Mouse (Mus musculus) neural tube, embryonic 10.5 days (tissue): ENCODE data around the gene Cntnap2.
A peak's percentile ranks its signal among the peaks of the same experiment; 100 is the strongest.
"Not testable (repeated sequence)": the region's sequence is repeated elsewhere in the genome, so short reads cannot be mapped to it uniquely, and the experiment has no call there.

Source experiments
- DNase-seq: peaks from one replicate; pipeline ENCODE4 v3.0.0-alpha.2; 2017; ENCODE audit warnings: low spot score; ENCODE audit errors: extremely low spot score

The Cntnap2 gene

DNA sequence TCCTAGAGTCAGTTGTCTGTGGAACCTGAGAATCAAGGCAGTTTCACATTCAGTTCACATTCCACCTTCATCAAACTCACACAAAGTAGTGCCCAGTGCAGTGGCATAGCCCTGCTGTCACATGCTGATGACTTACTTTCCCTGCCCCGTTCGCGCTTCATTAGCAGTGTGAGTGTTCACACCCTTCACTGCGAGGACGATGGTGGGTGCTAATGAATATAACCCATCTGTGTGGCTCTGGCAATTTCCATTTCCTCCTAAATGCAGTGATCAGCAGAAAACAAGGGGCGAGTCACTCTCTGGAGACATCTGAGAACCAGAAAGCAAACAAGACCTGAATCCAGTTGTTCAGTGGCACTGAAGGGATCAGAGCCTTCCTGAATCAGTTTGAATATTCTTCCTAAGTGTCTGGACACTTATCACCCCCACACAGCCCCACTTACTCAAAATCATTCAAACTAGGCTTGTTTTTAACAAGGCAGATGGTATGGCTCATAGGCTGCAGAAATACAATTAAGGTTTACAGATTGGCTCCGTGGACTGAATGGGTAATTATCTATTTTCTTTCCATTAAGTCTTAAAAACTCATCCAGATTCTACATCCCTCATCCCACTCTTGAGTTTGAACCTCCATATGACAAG, 2169.6 kb downstream of the Cntnap2 start:
- peak; percentile 23 for DNase-seq

DNA sequence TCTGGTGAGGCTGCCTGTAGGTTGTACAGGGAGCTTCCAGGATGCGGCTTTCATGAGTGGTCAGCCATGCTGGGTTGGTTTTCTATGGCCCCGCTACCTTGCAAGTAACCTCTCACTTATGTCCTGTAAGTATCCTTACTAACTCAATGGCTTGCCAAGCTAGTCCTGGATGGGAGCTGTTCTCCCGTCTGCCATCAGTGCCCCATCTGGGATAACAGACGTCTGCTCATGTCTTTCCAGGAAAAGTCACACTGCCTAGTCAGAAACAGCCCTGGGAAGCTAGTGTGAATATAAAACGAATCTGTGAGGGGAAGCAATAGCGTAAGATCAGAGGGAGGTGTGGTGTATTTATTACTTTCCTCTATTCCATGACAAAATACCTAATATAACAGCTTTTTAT, 2172.4 kb downstream of the Cntnap2 start:
- no peak for DNase-seq

- DNase-seq = peak; percentile 21
Measured at GRCm38 (mm10) chr6:47239376-47239921, 2180.3 kb downstream of the Cntnap2 start.

GRCm38 (mm10) chr6:47241379-47241778, 2182.2 kb downstream of the Cntnap2 start:
- no peak for DNase-seq

DNA sequence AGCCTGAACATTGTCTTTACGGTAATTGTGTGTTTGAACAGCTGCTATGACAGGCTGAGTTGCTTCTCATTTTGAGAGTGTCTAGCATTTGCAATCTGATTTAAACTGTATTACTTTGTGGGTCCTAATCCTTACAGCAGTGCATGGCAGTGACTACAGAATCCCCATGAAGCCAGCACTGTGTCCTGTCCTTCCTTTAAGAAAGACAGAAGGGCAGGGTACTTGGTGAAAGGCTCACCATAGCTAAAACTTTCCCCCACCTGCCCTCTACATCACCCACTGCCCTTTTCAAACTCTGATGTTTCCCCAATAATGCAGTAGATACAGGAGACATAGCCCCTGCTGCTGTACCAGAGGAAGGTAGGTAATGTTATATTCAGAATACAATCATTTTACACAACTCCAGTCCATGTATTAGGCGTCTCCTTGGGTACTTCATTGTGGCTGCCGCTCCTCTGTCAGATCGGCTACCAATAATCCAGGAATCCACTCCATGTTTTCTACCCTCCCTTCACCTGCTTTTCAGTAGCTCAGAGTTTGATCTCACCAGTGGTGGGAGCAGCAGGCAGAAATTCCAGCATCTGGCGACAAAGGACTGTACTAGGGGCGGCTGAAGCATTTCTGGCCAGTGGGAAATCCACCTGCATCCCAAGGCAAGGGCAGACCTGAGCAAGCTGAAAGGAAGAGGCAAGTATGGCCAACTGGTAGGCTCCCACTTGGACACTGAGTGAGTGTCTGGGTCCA, 2184.9 kb downstream of the Cntnap2 start:
- peak; percentile 60 for DNase-seq

- DNase-seq = no peak
Measured at GRCm38 (mm10) chr6:47244642-47245041, 2185.5 kb downstream of the Cntnap2 start.

DNA sequence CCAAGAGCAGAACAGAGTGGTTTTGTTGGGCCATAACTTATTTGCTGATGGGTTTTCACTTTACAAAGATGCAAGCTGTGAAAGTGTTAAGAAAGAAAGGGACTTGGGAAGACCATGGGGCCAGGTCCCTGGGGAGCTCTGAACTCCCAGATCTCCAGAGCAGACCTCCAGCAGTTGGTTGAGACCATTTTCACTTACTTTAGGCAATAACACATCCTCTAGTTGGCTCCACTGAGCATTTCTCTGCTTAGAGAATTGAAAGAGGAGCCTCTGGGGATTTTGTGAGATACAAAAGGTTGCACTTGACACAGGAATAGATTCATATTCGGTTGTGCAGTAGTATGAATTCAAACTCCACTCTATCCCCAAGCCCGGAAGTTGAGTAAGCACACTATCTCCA, 2196.1 kb downstream of the Cntnap2 start:
- DNase-seq = no peak

GRCm38 (mm10) chr6:47256227-47256887, 2197.2 kb downstream of the Cntnap2 start:
- no peak for DNase-seq

DNA sequence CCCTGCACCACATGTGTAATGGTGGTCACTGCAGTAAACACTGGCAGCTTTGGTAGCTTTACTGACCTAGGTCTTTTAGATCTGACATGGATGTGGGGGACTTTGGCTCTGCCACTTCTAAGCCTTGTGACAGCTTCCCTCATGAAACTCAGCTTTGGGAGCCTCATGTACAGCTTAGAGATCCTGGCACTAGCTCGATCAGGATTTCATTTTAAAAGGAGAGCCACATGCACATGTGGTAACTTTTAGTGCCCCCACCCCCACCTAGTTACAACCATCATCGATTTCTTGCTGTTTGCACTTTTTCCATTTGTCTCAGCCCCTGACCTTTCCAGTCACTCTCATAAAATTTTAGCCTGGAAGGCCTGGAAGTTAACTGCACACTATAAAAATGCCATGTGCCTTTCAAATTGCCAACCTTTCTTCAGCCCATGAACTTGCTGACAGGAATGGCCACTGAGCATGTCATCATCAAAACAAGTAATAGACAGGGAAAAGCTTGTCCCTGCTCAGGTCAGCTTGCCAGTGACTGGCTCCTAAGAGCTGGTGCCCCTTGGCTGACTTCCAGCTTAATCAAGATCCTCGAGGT, 2197.9 kb downstream of the Cntnap2 start:
- no peak for DNase-seq

GRCm38 (mm10) chr6:47259626-47260114, 2200.5 kb downstream of the Cntnap2 start:
- DNase-seq = no peak

- no peak for DNase-seq
Measured at GRCm38 (mm10) chr6:47267236-47267635, 2208.1 kb downstream of the Cntnap2 start.

GRCm38 (mm10) chr6:47269455-47269854, 2210.3 kb downstream of the Cntnap2 start:
- no peak for DNase-seq

DNA sequence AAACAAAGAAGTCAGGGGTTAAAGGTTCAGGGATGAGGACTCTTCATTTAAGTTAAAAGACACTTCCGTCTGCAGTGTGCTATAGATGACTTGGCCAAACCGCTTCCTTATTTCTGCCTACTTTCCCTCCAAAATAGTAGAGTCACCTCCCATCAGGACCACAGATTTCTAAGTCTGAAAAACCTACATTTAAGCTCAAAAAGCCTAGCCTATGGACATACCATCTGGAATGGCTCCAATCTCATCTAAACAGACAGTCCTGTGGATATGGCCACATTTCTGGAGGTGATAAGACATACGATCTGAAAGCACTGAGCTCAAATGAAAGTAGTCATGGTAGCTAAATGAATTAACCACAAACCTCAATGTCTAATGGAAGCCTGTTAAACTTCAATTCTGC, 2212.4 kb downstream of the Cntnap2 start:
- no peak for DNase-seq

DNA sequence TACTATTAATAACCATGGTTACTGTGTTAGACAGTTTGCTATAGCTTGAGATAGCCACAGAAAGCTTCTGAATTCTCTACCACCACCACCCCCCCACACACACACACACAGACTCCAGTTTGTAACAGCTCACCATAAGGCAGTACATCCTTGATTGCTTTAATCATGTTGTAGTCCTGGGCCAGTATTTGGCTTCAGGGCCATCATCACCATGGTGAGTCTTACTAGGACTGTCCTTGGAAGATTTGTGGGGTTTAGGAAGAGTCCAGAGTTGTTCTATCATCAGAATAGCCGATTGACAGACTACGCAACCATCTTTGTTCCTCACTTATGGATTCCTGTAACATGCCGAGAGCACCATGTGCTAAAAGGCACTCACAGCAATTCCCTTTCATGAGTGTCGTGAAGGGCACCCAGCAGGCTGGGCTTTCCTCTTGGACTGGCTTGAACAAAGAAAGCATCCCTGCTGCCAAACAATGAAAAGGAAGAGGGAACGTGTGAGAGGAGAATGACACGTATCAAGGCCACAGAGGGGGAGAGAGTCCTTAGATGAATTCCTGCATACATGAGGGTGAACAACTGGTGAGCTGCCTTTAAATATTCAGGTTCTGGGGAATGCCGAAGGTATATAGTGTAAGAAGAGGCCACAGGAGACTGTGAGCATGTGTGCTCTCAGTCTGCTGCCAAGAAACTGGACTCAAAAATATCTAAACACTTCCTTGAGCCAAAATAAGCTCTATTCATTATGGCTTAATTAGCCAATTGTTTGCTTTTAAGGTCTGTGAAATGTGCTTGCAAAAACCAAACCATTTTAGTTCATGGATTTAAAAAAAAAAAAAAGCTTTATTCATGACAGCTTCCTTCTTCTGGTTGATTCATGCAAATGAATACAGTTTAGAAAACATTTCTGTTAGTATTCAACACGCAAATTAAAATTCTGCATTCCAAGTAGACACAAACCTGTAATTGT, 2213.7 kb downstream of the Cntnap2 start:
- DNase-seq = no peak

DNA sequence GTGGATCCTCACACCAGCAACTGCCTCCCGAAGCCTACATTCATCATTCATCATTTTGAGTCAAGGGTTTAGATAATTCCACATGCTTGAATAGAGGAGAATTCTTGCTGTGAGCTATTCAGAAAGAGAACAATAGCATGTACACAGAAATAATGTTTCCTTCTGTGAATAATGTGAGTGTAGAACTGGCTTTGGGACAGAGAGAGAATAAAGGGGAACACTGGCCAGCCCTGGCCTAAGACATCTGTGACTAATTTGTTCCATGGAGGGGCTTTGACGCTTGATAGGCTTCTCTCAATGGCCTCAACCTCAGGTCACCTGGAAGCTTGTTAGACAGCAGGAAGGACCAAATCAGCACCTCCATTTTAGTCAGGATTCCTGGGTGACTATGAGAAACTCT, 2215.9 kb downstream of the Cntnap2 start:
- DNase-seq = no peak

- DNase-seq = no peak
Measured at GRCm38 (mm10) chr6:47279183-47279582, 2220.0 kb downstream of the Cntnap2 start.

DNA sequence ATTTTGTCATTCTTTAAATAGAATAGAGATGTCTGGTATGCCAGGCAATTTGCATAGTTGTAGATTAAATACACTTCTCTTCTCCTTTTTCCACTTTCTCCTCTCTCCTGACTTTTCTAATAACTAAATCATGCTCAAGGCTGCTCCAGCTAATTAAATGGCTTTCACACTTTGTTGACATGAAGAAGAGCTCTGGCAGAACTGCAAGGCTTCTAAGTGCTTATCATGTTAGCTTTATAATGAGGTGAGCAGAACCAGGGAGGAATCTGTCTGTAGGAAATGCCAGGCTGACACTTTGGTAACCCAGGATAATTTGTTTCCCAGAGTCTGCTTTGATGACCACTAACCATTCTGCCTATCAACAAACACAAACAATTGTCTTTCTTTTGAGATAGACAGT, 2222.4 kb downstream of the Cntnap2 start:
- DNase-seq = no peak

- no peak for DNase-seq
Measured at GRCm38 (mm10) chr6:47284794-47285193, 2225.6 kb downstream of the Cntnap2 start.

GRCm38 (mm10) chr6:47285742-47286141, 2226.6 kb downstream of the Cntnap2 start:
- DNase-seq = no peak

- not testable (repeated sequence) for DNase-seq
Measured at GRCm38 (mm10) chr6:47286247-47286967, 2227.2 kb downstream of the Cntnap2 start.
